Mouse (Mus musculus) lung, adult 10 weeks (tissue): ENCODE measurements around the gene Aldoc. TPM values are rescaled to one million over a fixed set of nuclear protein-coding genes. Genes with fewer than 3 reads are reported as not detected.

Experiments used
- polyA plus RNA-seq: library from polyadenylated mRNA; stranded (reverse); fragments of 350-450 nt; fragmentation: Illumina TruSeq; extraction: RNeasy Lipid Tissue Mini Kit (QIAGEN cat#74804); gene quantifications from one replicate; pipeline ENCODE4 v1.2.3, GENCODE M21; 2014; ENCODE audit warnings: low read depth, low replicate concordance; ENCODE audit not compliant: insufficient read depth

Aldoc gene
- 6.4 TPM for polyA plus RNA-seq

DNA sequence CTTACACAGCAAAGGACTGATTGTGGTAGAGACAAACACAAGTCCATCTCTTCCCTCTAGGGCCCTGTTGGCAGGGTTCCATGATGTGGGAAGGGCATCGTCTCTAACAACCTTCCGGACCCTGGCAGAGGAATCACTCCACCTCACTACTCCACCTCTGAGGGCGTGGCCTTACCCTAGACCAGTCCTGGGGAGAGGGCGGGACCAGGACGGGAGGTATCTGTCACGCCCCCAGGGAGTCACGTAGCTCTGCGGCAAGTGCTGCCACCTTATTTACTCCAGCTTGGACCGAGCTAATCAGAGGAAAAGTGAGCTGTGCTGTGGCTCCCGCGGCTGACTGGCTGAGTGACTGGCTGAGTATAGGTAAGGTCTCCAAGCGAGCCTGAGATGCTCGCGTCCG lies at the start of gene Aldoc:
Aldoc (plus strand) TSS at position 109 of the 400 bp plus-strand sequence.

DNA sequence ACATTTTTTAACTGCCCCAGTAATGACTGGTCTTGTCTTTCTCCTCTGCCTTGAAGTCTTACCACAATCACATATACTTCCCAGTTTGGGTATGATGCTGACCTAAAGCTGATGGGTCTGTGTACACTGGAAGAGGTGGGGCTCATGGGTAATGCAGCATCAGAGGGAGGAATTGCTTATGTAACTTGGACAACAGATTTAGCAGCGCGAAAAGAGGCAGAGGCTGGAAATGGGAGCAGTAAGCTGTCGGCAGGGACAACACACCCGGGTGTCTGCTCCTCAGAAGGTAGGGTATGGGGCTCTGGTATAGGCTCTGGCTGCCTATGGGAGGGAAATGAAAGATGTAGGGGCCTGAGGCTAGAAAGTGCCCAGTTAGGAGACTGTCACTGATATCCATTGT lies 32.1 kb upstream of the Aldoc start, which contains the start of gene BC030499:
BC030499 (plus strand) TSS at position 188 of the 400 bp plus-strand sequence.

DNA sequence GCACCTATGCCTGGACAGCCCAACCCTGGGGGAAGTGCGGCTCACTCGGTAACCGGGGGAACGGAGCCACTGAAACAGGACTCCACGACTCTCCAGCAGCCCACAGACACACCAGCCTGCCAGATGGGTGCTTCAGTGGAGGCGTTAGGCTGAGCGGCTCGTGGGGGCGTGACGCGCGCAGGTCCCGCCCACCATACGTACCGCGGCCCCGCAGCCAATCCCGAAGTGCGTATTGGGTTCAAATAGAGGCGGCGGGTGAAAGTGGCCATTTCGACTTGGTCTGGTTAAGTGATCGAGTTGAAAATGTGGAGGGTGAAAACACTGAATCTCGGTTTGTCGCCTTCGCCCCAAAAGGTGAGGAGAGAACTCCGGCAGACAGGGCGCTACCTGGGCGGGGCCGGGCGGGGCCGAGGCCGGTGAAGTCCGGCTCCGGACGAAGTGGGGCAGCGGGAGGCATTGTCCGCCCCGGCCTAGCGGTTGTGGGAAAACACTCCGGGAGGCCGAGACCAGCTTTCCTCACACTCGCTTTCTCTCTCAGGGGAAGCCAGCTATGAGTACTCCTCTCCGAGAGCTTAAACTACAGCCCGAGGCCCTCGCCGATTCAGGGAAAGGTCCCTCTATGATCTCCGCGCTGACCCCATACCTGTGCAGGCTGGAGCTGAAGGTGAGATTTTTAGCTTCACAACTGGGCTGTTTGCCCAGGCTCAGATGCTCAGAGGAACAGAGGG lies 21.2 kb upstream of the Aldoc start, which contains the start of gene Spag5:
Spag5 (plus strand) TSS at position 173 of the 728 bp plus-strand sequence.

DNA sequence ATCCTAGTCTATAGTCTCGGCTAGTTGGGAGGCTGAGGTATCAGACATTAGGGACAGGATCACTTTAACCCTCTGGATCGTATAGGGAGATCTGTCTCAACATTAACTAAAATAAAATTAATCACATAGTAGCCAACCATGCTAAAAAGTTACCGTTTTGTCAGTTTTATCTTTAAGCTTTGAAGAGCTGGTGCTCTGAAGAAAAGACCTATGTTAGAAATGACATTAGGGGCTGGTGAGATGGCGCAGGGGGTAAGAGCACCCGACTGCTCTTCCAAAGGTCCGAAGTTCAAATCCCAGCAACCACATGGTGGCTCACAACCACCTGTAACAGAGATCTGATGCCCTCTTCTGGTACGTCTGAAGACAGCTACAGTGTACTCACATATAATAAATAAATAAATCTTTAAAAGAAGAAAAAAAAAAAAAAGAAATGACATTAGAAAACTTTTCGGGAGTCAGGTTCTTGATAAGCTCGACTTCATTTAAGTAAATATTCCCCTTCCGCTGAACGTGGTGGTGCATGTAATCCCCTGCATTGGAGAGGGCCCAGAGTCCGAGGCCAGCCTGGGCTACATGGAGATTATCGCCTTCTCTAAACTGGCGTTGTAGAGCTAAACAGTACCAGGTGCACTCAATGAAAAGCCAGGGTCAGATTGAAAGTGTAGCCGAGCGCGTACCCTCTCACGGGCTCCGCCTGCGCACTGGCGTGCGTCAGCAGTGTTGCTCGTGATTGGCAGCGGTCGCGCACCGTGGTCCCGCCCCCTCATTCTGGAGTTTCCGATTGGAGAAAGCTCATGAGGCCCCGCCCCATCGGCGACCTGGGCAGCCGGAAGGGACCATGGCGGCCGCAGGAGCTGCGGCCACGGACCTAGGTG lies 5.1 kb downstream of the Aldoc start, which contains the start of gene Pigs:
Pigs (plus strand) TSS at position 782 of the 878 bp plus-strand sequence.

DNA sequence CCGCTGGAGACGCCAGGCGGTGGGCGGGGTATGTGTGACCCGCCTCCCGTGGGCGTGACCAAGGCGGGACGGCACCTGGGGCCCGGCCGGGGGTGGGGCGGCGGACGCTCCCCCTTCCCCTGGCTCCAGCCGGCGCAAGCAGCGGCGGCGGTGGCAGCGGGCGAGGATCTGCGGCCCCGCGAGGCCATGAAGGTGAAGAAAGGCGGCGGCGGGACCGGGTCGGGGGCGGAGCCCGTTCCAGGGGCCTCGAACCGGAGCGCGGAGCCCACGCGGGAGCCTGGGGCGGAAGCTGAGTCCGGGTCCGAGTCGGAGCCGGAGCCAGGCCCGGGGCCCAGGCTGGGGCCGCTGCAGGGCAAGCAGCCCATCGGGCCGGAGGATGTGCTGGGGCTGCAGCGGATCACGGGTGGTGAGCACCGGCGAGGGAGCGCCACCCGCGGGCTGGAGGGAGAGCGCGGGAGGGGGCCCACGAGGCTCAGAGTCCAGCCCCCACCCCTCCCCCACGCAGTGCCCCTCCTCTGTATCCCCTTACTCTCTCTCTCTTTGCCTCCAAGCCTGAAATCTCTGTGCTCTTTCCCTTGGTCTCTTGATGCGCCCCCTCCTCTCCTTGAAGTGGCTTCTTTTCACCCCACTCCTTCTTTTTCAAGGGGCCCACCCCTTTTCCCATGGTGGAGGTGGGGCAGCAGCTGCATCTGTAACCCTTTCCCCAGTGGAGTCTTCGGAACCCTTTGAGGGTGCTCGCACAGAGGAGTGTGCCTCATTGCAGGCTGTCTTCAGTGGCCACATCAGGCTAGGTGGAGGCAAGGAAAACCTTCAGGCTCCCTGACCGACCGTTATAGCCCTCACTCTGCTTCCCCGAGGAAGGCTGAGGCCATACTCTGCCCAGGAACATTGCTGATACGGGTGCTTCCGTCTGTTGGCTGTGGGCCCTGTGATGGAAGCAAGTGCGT lies 20.9 kb downstream of the Aldoc start, which contains the start of gene Unc119:
Unc119 (plus strand) TSS at position 102 of the 947 bp plus-strand sequence.

Other genes starting within 250 kb of the Aldoc start
- gene Eral1, start 242.6 kb upstream of the Aldoc start, polyA plus RNA-seq = 11.6 TPM
- 5.8 TPM for gene Fam222b, start 228.3 kb upstream of the Aldoc start, polyA plus RNA-seq
- gene Traf4, start 157.4 kb upstream of the Aldoc start, polyA plus RNA-seq = 10.4 TPM
- 6.4 TPM for gene Nek8, start 146.3 kb upstream of the Aldoc start, polyA plus RNA-seq
- 10.2 TPM for gene Tlcd1, start 146.3 kb upstream of the Aldoc start, polyA plus RNA-seq
- gene Rpl23a, start 139.4 kb upstream of the Aldoc start, polyA plus RNA-seq = 2,050 TPM
- 29.1 TPM for gene Rab34, start 134.5 kb upstream of the Aldoc start, polyA plus RNA-seq
- gene Proca1, start 129.6 kb upstream of the Aldoc start, polyA plus RNA-seq = 6.4 TPM
- 85.1 TPM for gene Sdf2, start 77.2 kb upstream of the Aldoc start, polyA plus RNA-seq
- 17.9 TPM for gene Supt6, start 77.0 kb upstream of the Aldoc start, polyA plus RNA-seq
- 32.5 TPM for gene 2610507B11Rik, start 61.2 kb upstream of the Aldoc start, polyA plus RNA-seq
- not detected for gene BC030499, start 32.1 kb upstream of the Aldoc start, polyA plus RNA-seq
- gene Spag5, start 21.4 kb upstream of the Aldoc start, polyA plus RNA-seq = 0.42 TPM
- gene Pigs, start 5.4 kb downstream of the Aldoc start, polyA plus RNA-seq = 24.9 TPM
- gene Unc119, start 20.5 kb downstream of the Aldoc start, polyA plus RNA-seq = 40.3 TPM
- not detected for gene Foxn1, start 63.6 kb downstream of the Aldoc start, polyA plus RNA-seq
- 0.40 TPM for gene Slc13a2, start 99.2 kb downstream of the Aldoc start, polyA plus RNA-seq
- gene Slc46a1, start 142.7 kb downstream of the Aldoc start, polyA plus RNA-seq = 4.6 TPM
- gene Sarm1, start 174.8 kb downstream of the Aldoc start, polyA plus RNA-seq = 0.06 TPM
- 18.2 TPM for gene Vtn, start 176.1 kb downstream of the Aldoc start, polyA plus RNA-seq
- not detected for gene Sebox, start 180.5 kb downstream of the Aldoc start, polyA plus RNA-seq
- gene Tmem199, start 189.2 kb downstream of the Aldoc start, polyA plus RNA-seq = 20.9 TPM
- gene Poldip2, start 189.2 kb downstream of the Aldoc start, polyA plus RNA-seq = 45.2 TPM
- gene Tnfaip1, start 213.4 kb downstream of the Aldoc start, polyA plus RNA-seq = 46.8 TPM
- gene Ift20, start 213.4 kb downstream of the Aldoc start, polyA plus RNA-seq = 146 TPM
- 33.8 TPM for gene Tmem97, start 227.8 kb downstream of the Aldoc start, polyA plus RNA-seq